Mouse (Mus musculus): ENCODE data around the gene Pafah2. TPM values are rescaled to one million over a fixed set of nuclear protein-coding genes. Genes with fewer than 3 reads are reported as not detected.

The Pafah2 gene
- total RNA-seq, 2 experiments from 2014 or later = 4.2 to 5.4 TPM

Other genes starting within 250 kb of the Pafah2 start
- gene Cep85, start 209.2 kb upstream of the Pafah2 start, total RNA-seq (2015; ENCODE audit: low replicate concordance) = 91.4 and 93.3 TPM in 2 replicates
- gene Cep85, start 209.2 kb upstream of the Pafah2 start, total RNA-seq (2017; ENCODE audit: low replicate concordance) = 105 and 118 TPM in 2 replicates
- not detected in 2 replicates for gene Gm7534, start 193.3 kb upstream of the Pafah2 start, total RNA-seq (2015; ENCODE audit: low replicate concordance)
- not detected in 2 replicates for gene Gm7534, start 193.3 kb upstream of the Pafah2 start, total RNA-seq (2017; ENCODE audit: low replicate concordance)
- gene Catsper4, start 168.9 kb upstream of the Pafah2 start, total RNA-seq (2015; ENCODE audit: low replicate concordance) = not detected in 2 replicates
- gene Catsper4, start 168.9 kb upstream of the Pafah2 start, total RNA-seq (2017; ENCODE audit: low replicate concordance) = not detected in 2 replicates
- not detected in 2 replicates for gene Cnksr1, start 157.9 kb upstream of the Pafah2 start, total RNA-seq (2015; ENCODE audit: low replicate concordance)
- gene Cnksr1, start 157.9 kb upstream of the Pafah2 start, total RNA-seq (2017; ENCODE audit: low replicate concordance) = not detected in 2 replicates
- gene E130218I03Rik, start 152.7 kb upstream of the Pafah2 start, total RNA-seq (2015; ENCODE audit: low replicate concordance) = not detected in 2 replicates
- gene E130218I03Rik, start 152.7 kb upstream of the Pafah2 start, total RNA-seq (2017; ENCODE audit: low replicate concordance) = not detected in 2 replicates
- gene Zfp593, start 150.7 kb upstream of the Pafah2 start, total RNA-seq (2015; ENCODE audit: low replicate concordance) = 2.2 and 4.6 TPM in 2 replicates
- gene Zfp593, start 150.7 kb upstream of the Pafah2 start, total RNA-seq (2017; ENCODE audit: low replicate concordance) = not detected in 2 replicates
- gene Gm30191, start 149.4 kb upstream of the Pafah2 start, total RNA-seq (2015; ENCODE audit: low replicate concordance) = not detected in 2 replicates
- not detected in 2 replicates for gene Gm30191, start 149.4 kb upstream of the Pafah2 start, total RNA-seq (2017; ENCODE audit: low replicate concordance)
- gene Grrp1, start 142.2 kb upstream of the Pafah2 start, total RNA-seq (2015; ENCODE audit: low replicate concordance) = not detected in 2 replicates
- not detected in 2 replicates for gene Grrp1, start 142.2 kb upstream of the Pafah2 start, total RNA-seq (2017; ENCODE audit: low replicate concordance)
- 39.4 and 45.4 TPM in 2 replicates for gene Pdik1l, start 108.4 kb upstream of the Pafah2 start, total RNA-seq (2015; ENCODE audit: low replicate concordance)
- 52.6 and 53.7 TPM in 2 replicates for gene Pdik1l, start 108.4 kb upstream of the Pafah2 start, total RNA-seq (2017; ENCODE audit: low replicate concordance)
- gene Trim63, start 81.2 kb upstream of the Pafah2 start, total RNA-seq (2015; ENCODE audit: low replicate concordance) = not detected in 2 replicates
- gene Trim63, start 81.2 kb upstream of the Pafah2 start, total RNA-seq (2017; ENCODE audit: low replicate concordance) = not detected in 2 replicates
- gene Slc30a2, start 53.1 kb upstream of the Pafah2 start, total RNA-seq (2015; ENCODE audit: low replicate concordance) = not detected in 2 replicates
- gene Slc30a2, start 53.1 kb upstream of the Pafah2 start, total RNA-seq (2017; ENCODE audit: low replicate concordance) = not detected in 2 replicates
- not detected in 2 replicates for gene Extl1, start 12.5 kb upstream of the Pafah2 start, total RNA-seq (2015; ENCODE audit: low replicate concordance)
- not detected in 2 replicates for gene Extl1, start 12.5 kb upstream of the Pafah2 start, total RNA-seq (2017; ENCODE audit: low replicate concordance)
- gene Stmn1, start 72.0 kb downstream of the Pafah2 start, total RNA-seq (2015; ENCODE audit: low replicate concordance) = 429 and 552 TPM in 2 replicates
- gene Stmn1, start 72.0 kb downstream of the Pafah2 start, total RNA-seq (2017; ENCODE audit: low replicate concordance) = 378 and 383 TPM in 2 replicates
- 1.7 and 3.6 TPM in 2 replicates for gene Paqr7, start 100.4 kb downstream of the Pafah2 start, total RNA-seq (2015; ENCODE audit: low replicate concordance)
- gene Paqr7, start 100.4 kb downstream of the Pafah2 start, total RNA-seq (2017; ENCODE audit: low replicate concordance) = 1.6 and 1.9 TPM in 2 replicates
- gene Aunip, start 114.7 kb downstream of the Pafah2 start, total RNA-seq (2015; ENCODE audit: low replicate concordance) = 3.8 and 15.5 TPM in 2 replicates
- 16.3 and 20.5 TPM in 2 replicates for gene Aunip, start 114.7 kb downstream of the Pafah2 start, total RNA-seq (2017; ENCODE audit: low replicate concordance)
- gene Mtfr1l, start 139.1 kb downstream of the Pafah2 start, total RNA-seq (2015; ENCODE audit: low replicate concordance) = 19.5 and 22.6 TPM in 2 replicates
- gene Mtfr1l, start 139.1 kb downstream of the Pafah2 start, total RNA-seq (2017; ENCODE audit: low replicate concordance) = 17.2 and 17.9 TPM in 2 replicates
- gene Selenon, start 155.8 kb downstream of the Pafah2 start, total RNA-seq (2015; ENCODE audit: low replicate concordance) = 7.6 and 9.6 TPM in 2 replicates
- gene Selenon, start 155.8 kb downstream of the Pafah2 start, total RNA-seq (2017; ENCODE audit: low replicate concordance) = 0.77 and 2.2 TPM in 2 replicates